Mouse (Mus musculus): Measurements from ENCODE around the gene Dnah1.

DNA sequence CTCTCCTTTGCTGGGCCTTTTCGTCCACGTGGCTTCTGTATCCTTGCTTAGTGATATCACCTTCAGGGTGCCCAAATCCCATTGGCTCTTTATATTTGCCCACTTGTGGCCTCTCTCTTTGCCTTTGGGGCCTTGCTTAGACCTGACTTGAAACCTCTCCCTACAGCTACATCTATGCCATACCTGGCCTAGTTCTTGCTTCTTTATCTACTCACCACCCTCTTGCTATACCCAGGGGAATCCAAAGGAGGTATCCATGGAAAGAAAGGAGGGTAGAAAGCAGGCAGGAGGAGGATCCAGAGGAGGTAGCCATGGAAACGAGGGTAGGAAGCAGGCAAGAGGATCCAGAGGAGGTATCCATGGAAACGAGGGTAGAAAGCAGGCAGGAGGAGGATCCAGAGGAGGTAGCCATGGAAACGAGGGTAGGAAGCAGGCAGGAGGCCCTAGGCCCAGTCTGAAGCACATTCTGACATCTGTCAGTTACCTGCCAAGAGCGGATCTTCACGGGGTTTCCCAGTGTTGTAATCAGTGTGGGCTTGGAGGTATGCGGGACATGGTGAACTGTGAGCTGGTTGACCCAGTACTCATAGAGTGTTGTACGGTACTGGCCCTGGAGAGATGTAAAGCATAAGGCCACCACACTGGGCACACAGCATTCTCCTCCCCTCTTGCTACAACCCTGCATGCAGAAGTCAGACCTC lies 55.2 kb downstream of the Dnah1 start:
- no peak for TF ChIP-seq EP300 (IDR thresholded peaks at IDR 0.05; ENCODE audit: low read depth)
- TF ChIP-seq CTCF (IDR thresholded peaks at IDR 0.05; ENCODE audit: low read depth) = no peak
